Mouse (Mus musculus): Measurements from ENCODE around the gene Daam1.

GRCm38 (mm10) chr12:72014355-72014776 is 183.5 kb downstream of the Daam1 start:
- TF ChIP-seq POLR2A (IDR thresholded peaks at IDR 0.05; ENCODE audit: borderline replicate concordance, control insufficient read depth, low read depth, low read length) (no peak), CTCF (IDR thresholded peaks at IDR 0.05; ENCODE audit: control insufficient read depth, insufficient read depth, low read length) (no peak)

All from bone marrow, adult 2 months (tissue).